Mouse (Mus musculus) megakaryocyte, embryonic 14.5 days (primary cell): Measurements from ENCODE around the gene Lemd2. TPM values are rescaled to one million over a fixed set of nuclear protein-coding genes. Genes with fewer than 3 reads are reported as not detected.

Experiments used
- H3K27me3 ChIP-seq: replicated peaks from 2 replicates; pipeline ENCODE3; 2012; ENCODE audit warnings: inconsistent platforms
- H3K36me3 ChIP-seq: replicated peaks from 2 replicates; pipeline ENCODE3; 2012; ENCODE audit warnings: low read length, inconsistent platforms, mixed read lengths
- H3K4me1 ChIP-seq: 2 replicates; pipeline ENCODE4 v1.6.1; 2012; ENCODE audit warnings: inconsistent platforms
- H3K4me3 ChIP-seq: replicated peaks from 2 replicates; pipeline ENCODE3; 2012; ENCODE audit warnings: moderate library complexity, mild to moderate bottlenecking, inconsistent platforms
- H3K9me3 ChIP-seq: 2 replicates; pipeline ENCODE4 v1.6.1; 2012; ENCODE audit warnings: inconsistent platforms
- FLI1 ChIP-seq: IDR thresholded peaks from 2 replicates; pipeline ENCODE4 v1.6.1; 2012; ENCODE audit warnings: low read length, inconsistent platforms, mixed read lengths
- GATA1 ChIP-seq: IDR thresholded peaks from 3 replicates; pipeline ENCODE4 v1.6.1; 2012; ENCODE audit warnings: mixed read lengths, low read length, inconsistent platforms, borderline replicate concordance
- polyA plus RNA-seq: library from polyadenylated mRNA; stranded (reverse); fragments of >175 nt; gene quantifications from 2 replicates; pipeline ENCODE4 v1.2.3, GENCODE M21; 2012; ENCODE audit warnings: low replicate concordance; ENCODE audit not compliant: insufficient read depth

Lemd2 gene
- polyA plus RNA-seq, 1 experiment, result 69.3 TPM

- peaks cover 53% of the 10 kb centered on the region for H3K27me3 ChIP-seq
- peaks cover 31% of the 10 kb centered on the region for H3K4me1 ChIP-seq
- H3K9me3 ChIP-seq, result no peaks in the 10 kb centered on the region
- no peaks in the 10 kb centered on the region for H3K36me3 ChIP-seq
- no peak for TF ChIP-seq GATA1
- TF ChIP-seq FLI1, result no peak
- no peak overlapping the region for H3K4me3 ChIP-seq
Measured at GRCm38 (mm10) chr17:27154881-27155280, 49.4 kb downstream of the Lemd2 start.

- Histone ChIP-seq H3K4me1 (peaks cover 33% of the 10 kb centered on the region), H3K36me3 (no peaks in the 10 kb centered on the region), H3K27me3 (peaks cover 55% of the 10 kb centered on the region)
Measured at GRCm38 (mm10) chr17:27154256-27154655, 50.0 kb downstream of the Lemd2 start.

GRCm38 (mm10) chr17:27153773-27154193 lies 50.5 kb downstream of the Lemd2 start:
- TF ChIP-seq GATA1 (no peak), FLI1 (no peak)
- H3K36me3 ChIP-seq, result no peaks in the 10 kb centered on the region
- H3K27me3 ChIP-seq, result peaks cover 52% of the 10 kb centered on the region
- H3K9me3 ChIP-seq, result no peaks in the 10 kb centered on the region
- no peak overlapping the region for H3K4me3 ChIP-seq
- H3K4me1 ChIP-seq, result peaks cover 31% of the 10 kb centered on the region

More at GRCm38 (mm10) chr17:27154256-27154655, 50.0 kb downstream of the Lemd2 start:
- Histone ChIP-seq H3K9me3 (no peaks in the 10 kb centered on the region), H3K4me3 (no peak overlapping the region)
- TF ChIP-seq FLI1, result no peak
- no peak for TF ChIP-seq GATA1

- Histone ChIP-seq H3K4me1 (peaks cover 31% of the 10 kb centered on the region), H3K36me3 (no peaks in the 10 kb centered on the region), H3K27me3 (peaks cover 49% of the 10 kb centered on the region), H3K9me3 (no peaks in the 10 kb centered on the region), H3K4me3 (no peak overlapping the region)
- no peak for TF ChIP-seq FLI1
- no peak for TF ChIP-seq GATA1
Measured at GRCm38 (mm10) chr17:27152976-27153723, 51.1 kb downstream of the Lemd2 start.

- Histone ChIP-seq H3K36me3 (no peaks in the 10 kb centered on the region), H3K4me1 (peaks cover 31% of the 10 kb centered on the region)
Measured at GRCm38 (mm10) chr17:27151411-27151810, 52.9 kb downstream of the Lemd2 start.

GRCm38 (mm10) chr17:27150871-27151270 lies 53.4 kb downstream of the Lemd2 start:
- Histone ChIP-seq H3K36me3 (no peaks in the 10 kb centered on the region), H3K4me1 (peaks cover 31% of the 10 kb centered on the region), H3K9me3 (no peaks in the 10 kb centered on the region), H3K4me3 (no peak overlapping the region), H3K27me3 (peaks cover 46% of the 10 kb centered on the region)
- TF ChIP-seq GATA1, result no peak
- no peak for TF ChIP-seq FLI1

More at GRCm38 (mm10) chr17:27151411-27151810, 52.9 kb downstream of the Lemd2 start:
- Histone ChIP-seq H3K4me3 (no peak overlapping the region), H3K9me3 (no peaks in the 10 kb centered on the region), H3K27me3 (peaks cover 41% of the 10 kb centered on the region)
- TF ChIP-seq FLI1 (no peak), GATA1 (no peak)

GRCm38 (mm10) chr17:27146323-27146923 lies 57.8 kb downstream of the Lemd2 start:
- TF ChIP-seq GATA1, result no peak
- TF ChIP-seq FLI1, result no peak
- no peaks in the 10 kb centered on the region for H3K9me3 ChIP-seq
- H3K36me3 ChIP-seq, result no peaks in the 10 kb centered on the region
- H3K27me3 ChIP-seq, result peaks cover 64% of the 10 kb centered on the region
- no peak overlapping the region for H3K4me3 ChIP-seq
- peaks cover 16% of the 10 kb centered on the region for H3K4me1 ChIP-seq

GRCm38 (mm10) chr17:27144152-27144551 lies 60.1 kb downstream of the Lemd2 start:
- Histone ChIP-seq H3K27me3 (peaks cover 63% of the 10 kb centered on the region), H3K4me3 (no peak overlapping the region), H3K9me3 (no peaks in the 10 kb centered on the region), H3K4me1 (peaks cover 13% of the 10 kb centered on the region), H3K36me3 (no peaks in the 10 kb centered on the region)
- TF ChIP-seq FLI1, result no peak

- no peak for TF ChIP-seq GATA1
- TF ChIP-seq FLI1, result no peak
- Histone ChIP-seq H3K4me1 (peaks cover 13% of the 10 kb centered on the region), H3K27me3 (peaks cover 69% of the 10 kb centered on the region), H3K36me3 (no peaks in the 10 kb centered on the region), H3K9me3 (no peaks in the 10 kb centered on the region), H3K4me3 (no peak overlapping the region)
Measured at GRCm38 (mm10) chr17:27141971-27142450, 62.3 kb downstream of the Lemd2 start.

GRCm38 (mm10) chr17:27140262-27140661 lies 64.0 kb downstream of the Lemd2 start:
- no peak overlapping the region for H3K4me3 ChIP-seq
- no peak for TF ChIP-seq GATA1
- no peak for TF ChIP-seq FLI1
- 0 out of 2 replicates have a peak, but pooled peaks cover 5% of the 10 kb centered on the region for H3K9me3 ChIP-seq
- peaks cover 13% of the 10 kb centered on the region for H3K4me1 ChIP-seq
- no peaks in the 10 kb centered on the region for H3K36me3 ChIP-seq
- peaks cover 61% of the 10 kb centered on the region for H3K27me3 ChIP-seq

Other genes starting within 250 kb of the Lemd2 start
- 2.3 and 4.1 TPM in 2 replicates for gene Zbtb9, start 231.3 kb downstream of the Lemd2 start, polyA plus RNA-seq
- 164 and 277 TPM in 2 replicates for gene Bak1, start 175.5 kb downstream of the Lemd2 start, polyA plus RNA-seq
- gene Itpr3, start 147.2 kb downstream of the Lemd2 start, polyA plus RNA-seq, result 0.17 and 1.3 TPM in 2 replicates
- gene Uqcc2, start 70.6 kb downstream of the Lemd2 start, polyA plus RNA-seq, result 35.6 and 163 TPM in 2 replicates
- gene Ip6k3, start 36.7 kb downstream of the Lemd2 start, polyA plus RNA-seq, result not detected in 2 replicates